Mouse (Mus musculus) kidney, adult 2 months (tissue): Measurements from ENCODE around the gene Mxra7. TPM values are rescaled to one million over a fixed set of nuclear protein-coding genes. Genes with fewer than 3 reads are reported as not detected.

Experiments used
- DNase-seq: peaks from one replicate; pipeline ENCODE4 v3.0.0; 2021
- H3K27ac ChIP-seq: fragments of 200-500 bp; 2 replicates; pipeline ENCODE4 v1.5.1; 2012; ENCODE audit warnings: low read depth, low read length, control low read depth, inconsistent platforms; ENCODE audit not compliant: insufficient read depth
- H3K27me3 ChIP-seq: fragments of 200-500 bp; replicated peaks from 2 replicates; pipeline ENCODE4 v1.6.1; 2012; ENCODE audit warnings: mild to moderate bottlenecking, moderate library complexity, low read length, inconsistent platforms; ENCODE audit not compliant: control insufficient read depth, insufficient read depth
- H3K36me3 ChIP-seq: fragments of 200-500 bp; 2 replicates; pipeline ENCODE4 v1.6.1; 2012; ENCODE audit warnings: mild to moderate bottlenecking, moderate library complexity, low read length, inconsistent platforms; ENCODE audit not compliant: control insufficient read depth, insufficient read depth
- H3K4me1 ChIP-seq: fragments of 200-500 bp; 2 replicates; pipeline ENCODE4 v1.6.1; 2011; ENCODE audit warnings: low read length; ENCODE audit not compliant: control insufficient read depth, insufficient read depth
- H3K4me3 ChIP-seq: fragments of 200-500 bp; 2 replicates; pipeline ENCODE4 v1.5.1; 2011; ENCODE audit warnings: mild to moderate bottlenecking, low read depth, low read length, control low read depth; ENCODE audit not compliant: insufficient read depth
- CTCF ChIP-seq: fragments of 200-500 bp; conservative IDR thresholded peaks from 2 replicates; pipeline ENCODE4 v1.5.1; 2011; ENCODE audit warnings: low read depth, mild to moderate bottlenecking, control low read depth, low read length, moderate library complexity, mixed read lengths; ENCODE audit not compliant: insufficient read depth, insufficient read length
- POLR2A ChIP-seq: fragments of 200-500 bp; IDR thresholded peaks from one replicate; pipeline ENCODE4 v1.6.1; 2011; ENCODE audit warnings: low read depth, low read length, control low read depth
- WGBS: fragments of 180-500 bp; shearing (Covaris S2); methylation state at CpG from one replicate; pipeline ENCODE4 v1.1.7; 2018; 5-methylcytosine and 5-hydroxymethylcytosine counted together
- polyA plus RNA-seq: library from polyadenylated mRNA; depleted of rRNA; stranded (reverse); fragments of >200 nt; gene quantifications from 2 replicates; pipeline ENCODE4 v1.2.3, GENCODE M21; 2012

Gene Mxra7
- polyA plus RNA-seq, 1 experiment: 11.3 TPM

DNA sequence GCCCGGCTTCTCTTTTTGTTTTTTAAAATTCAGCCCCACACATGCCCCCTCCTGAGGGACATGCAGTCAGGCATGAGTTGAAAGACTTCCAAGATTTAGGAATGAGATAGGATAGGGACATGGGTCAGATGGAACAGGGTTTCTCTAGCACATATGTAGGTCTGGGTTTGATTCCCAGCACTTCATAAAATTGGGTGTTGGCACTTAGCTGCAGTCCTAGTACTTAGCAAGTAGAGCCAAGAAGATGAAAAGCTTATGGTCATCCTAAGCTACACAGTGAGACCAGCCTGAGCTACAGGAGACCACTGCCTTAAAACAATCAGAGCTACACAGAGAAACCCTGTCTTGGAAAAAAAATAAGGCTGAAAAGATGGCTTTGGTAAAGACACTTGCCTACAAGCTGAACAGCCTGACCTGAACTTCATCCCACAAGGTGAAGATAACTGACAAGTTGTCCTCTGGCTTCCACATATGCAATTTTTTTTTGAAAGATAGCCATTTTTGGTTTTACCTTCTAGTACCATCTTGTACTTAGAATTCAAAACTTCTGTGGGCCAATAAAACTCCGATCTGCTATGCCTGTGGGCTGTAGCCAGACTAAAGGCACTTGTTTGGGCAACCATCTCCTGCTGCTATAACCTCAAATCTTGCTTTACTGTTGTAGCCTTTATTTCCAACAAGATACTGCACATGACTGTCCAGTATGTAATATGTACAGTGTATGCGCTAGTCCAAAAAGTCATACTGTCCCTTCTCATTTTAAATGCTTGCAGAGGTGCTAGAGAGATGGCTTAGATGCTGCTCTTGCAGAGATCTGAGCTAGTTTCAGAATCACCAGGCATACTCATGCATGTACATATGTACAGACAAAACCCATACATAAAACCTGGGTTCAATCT, 19.6 kb upstream of the Mxra7 start:
- Histone ChIP-seq H3K4me3 (no peak overlapping the region), H3K27ac (no peak overlapping the region), H3K36me3 (peaks cover 22% of the 10 kb centered on the region), H3K27me3 (no peaks in the 10 kb centered on the region), H3K4me1 (peaks cover 8% of the 10 kb centered on the region; the same call in 1 of the 2 replicates)
- TF ChIP-seq POLR2A (no peak), CTCF (no peak)
- WGBS: 89% methylated on average over 3 of the region's 3 CpGs
- DNase-seq: no peak

DNA sequence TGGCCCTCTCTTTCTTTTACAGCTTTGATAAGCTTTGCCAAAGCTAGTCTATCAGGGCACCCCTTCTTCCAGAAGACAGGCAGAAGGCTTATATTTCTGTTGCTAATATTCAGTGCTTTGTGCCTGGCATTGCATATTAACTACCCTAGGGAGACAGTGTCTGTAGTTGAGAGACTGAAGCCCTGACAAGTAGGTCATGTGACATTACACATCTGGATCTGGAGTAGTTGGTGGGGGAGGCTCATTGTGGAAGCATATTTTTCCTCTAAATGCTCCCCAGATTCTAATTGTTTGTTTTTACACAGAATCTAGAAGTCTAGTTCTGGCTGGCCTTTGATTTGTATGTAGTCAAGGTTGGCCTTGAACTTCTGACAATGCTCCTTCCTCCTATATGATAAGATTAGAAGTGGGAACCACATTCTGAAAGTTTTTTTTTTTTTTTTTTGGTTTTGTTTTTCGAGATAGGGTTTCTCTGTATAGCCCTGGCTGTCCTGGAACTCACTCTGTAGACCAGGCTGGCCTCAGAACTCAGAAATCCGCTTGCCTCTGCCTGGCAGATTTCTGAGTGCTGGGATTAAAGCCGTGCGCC, 18.8 kb upstream of the Mxra7 start:
- H3K36me3 ChIP-seq: peaks cover 20% of the 10 kb centered on the region

DNA sequence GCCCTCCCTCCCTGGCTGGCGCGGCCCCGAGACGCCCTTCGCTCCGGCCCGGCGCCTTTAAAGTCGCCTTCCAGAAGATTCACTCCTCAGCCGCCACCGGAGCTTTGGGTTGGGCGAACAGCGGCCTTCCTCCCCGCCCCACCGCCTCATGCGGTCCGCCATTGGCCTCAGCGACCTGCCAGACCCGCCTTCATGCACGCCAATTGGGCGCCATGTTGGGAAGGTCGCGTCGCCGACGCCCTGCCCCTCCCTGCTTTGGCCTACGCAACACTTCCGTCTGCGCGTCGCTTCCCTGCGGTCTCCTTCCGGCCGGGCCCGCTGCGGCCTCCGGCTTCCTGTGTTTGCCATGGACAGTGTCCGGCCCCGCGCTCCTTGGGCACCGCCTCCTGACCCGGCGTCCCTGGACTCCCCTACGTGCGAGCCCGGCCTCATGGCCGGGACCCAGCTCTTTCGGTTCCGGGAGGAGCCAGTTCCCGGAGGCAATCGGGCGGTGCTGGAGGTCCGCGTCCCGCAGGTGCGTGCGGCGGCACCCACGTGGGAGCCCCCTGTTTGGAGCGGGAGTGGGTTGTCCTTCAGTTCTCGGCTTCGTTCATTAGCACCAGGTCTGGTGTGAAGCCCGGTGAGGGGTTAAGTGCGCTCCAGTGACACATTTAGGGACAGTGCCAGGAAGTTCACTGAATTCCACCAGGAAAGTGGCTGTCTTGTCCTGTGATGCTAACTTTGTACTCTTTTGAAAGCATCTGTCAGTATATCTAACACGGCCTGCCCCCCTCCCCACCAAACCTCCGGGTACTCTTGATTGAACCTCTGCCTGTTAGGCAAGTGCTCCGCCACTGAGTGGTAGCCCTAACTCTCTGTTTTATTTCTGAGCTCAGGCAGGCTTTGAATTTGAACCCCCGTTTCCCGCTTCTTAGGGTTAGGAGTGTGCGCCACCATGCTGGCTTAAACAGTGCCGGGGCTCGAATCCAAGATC, 15.7 kb upstream of the Mxra7 start, which contains the start of the genes Mettl23 and Jmjd6:
Gene Mettl23 (plus strand): TSS at position 18 of the 973 bp plus-strand sequence.
Gene Jmjd6 (minus strand): TSS at position 189 of the 973 bp plus-strand sequence.
- peaks cover 7% of the 10 kb centered on the region for H3K36me3 ChIP-seq
- WGBS: under 1% methylated on average over 72 of the region's 72 CpGs
- peak within 1 kb of the TSS; percentile 93 for H3K27ac ChIP-seq
- TF ChIP-seq POLR2A (peak; percentile 55), CTCF (no peak)
- H3K27me3 ChIP-seq: no peaks in the 10 kb centered on the region
- peak within 1 kb of the TSS; percentile 87 for H3K4me3 ChIP-seq
- DNase-seq: peak; percentile 99
- H3K4me1 ChIP-seq: peaks cover 13% of the 10 kb centered on the region

More for the DNA sequence above, 18.8 kb upstream of the Mxra7 start:
- Histone ChIP-seq H3K4me1 (peaks cover 9% of the 10 kb centered on the region; the same call in 1 of the 2 replicates), H3K27me3 (no peaks in the 10 kb centered on the region), H3K4me3 (no peak overlapping the region), H3K27ac (no peak overlapping the region)
- 79% methylated on average over 4 of the region's 4 CpGs for WGBS
- TF ChIP-seq CTCF: no peak
- TF ChIP-seq POLR2A: no peak
- DNase-seq: no peak

DNA sequence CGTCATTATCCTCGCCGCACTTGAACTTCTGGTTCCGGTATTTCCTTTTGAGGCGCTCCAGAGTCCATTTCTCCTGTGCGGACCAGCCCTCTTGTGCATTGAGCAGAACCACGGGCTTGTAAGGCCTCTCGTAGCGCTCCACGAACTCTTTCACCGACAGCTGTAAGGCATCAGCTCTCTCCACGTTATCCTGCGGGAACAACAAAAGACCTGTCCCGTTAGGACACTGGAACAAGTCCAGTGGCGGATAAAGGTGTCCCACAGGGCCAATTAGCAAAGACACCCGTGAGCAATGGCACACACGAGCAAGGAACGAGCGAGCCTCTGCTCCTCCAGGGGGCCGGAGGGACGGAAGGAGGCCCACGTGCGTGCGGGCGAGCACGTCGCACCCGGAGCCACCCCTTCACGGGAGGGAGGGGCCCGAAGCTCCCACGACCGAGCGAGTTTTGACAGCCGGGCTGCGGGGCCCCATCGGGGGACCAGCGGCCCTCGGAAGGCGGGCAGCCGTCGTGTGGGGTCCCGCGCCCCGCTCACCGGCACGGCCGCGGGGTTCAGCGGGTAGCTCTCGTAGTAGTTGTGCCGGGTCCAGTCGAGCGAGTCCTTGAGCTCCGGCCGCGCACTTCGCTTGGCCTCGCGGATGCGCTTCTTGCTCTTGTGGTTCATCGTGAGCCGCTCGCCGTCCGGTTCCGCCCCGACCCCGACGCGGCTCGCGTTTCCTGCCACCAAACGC, 14.8 kb upstream of the Mxra7 start:
- under 1% methylated on average over 73 of the region's 73 CpGs for WGBS
- peak overlapping the region; percentile 93 for H3K27ac ChIP-seq
- H3K36me3 ChIP-seq: peaks cover 6% of the 10 kb centered on the region
- peak overlapping the region; percentile 61 for H3K4me3 ChIP-seq
- peaks cover 13% of the 10 kb centered on the region for H3K4me1 ChIP-seq
- TF ChIP-seq CTCF (no peak), POLR2A (no peak)
- DNase-seq: peak; percentile 72
- H3K27me3 ChIP-seq: no peaks in the 10 kb centered on the region

DNA sequence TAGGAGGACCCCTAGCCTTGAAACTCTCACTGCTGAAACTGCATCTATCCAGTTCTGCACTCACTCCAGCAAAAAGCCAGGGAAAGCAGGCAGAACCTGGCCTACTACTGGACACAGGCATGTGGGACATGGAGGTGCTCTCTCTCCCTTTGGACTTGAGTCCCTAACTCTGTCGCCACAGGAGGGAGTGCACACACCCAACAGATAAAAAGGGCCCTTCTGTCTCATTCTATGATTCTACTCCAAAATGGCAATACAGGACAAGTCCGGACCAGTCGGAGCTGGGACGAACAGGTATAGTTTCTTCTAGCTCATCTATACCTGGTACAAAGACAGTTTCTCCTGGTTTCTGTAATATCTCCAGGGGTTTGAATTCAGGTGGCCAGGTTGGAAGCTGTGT, 12.9 kb upstream of the Mxra7 start:
- H3K27me3 ChIP-seq: no peaks in the 10 kb centered on the region
- no peak for TF ChIP-seq POLR2A
- TF ChIP-seq CTCF: no peak
- H3K27ac ChIP-seq: no peak overlapping the region
- no peak overlapping the region for H3K4me3 ChIP-seq
- WGBS: 77% methylated on average over 4 of the region's 4 CpGs
- peaks cover 7% of the 10 kb centered on the region for H3K36me3 ChIP-seq
- DNase-seq: no peak
- peaks cover 13% of the 10 kb centered on the region for H3K4me1 ChIP-seq

DNA sequence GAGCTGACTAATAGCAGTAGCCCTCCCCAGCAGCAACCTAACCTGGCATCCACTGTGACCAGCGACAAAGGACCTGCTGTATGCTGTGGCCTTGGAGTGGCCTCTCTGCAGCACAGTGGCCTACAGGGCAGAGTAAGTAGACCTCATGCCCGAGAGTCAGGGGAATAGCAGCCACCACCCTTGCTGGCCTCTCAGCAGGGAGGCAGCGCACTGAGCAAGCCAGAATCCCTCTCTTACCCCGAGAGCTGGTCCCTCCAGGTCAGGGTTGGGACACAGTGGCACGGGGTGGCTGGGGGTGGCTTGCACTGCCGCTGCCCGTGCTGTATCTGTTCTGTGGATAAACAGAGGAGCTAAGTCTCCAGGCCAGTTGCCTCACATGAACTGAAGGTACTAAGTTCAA, 11.8 kb upstream of the Mxra7 start:
- H3K27ac ChIP-seq: no peak overlapping the region
- 64% methylated on average over 7 of the region's 7 CpGs for WGBS
- H3K4me1 ChIP-seq: peaks cover 13% of the 10 kb centered on the region
- H3K4me3 ChIP-seq: no peak overlapping the region
- peaks cover 12% of the 10 kb centered on the region for H3K36me3 ChIP-seq
- H3K27me3 ChIP-seq: no peaks in the 10 kb centered on the region
- DNase-seq: no peak
- TF ChIP-seq POLR2A: no peak
- TF ChIP-seq CTCF: no peak
